In genomic region chr11:70208778-70209388, GRCm38 (mm10) we compare ENCODE assay signal across 1 mouse cellular context.
A peak's percentile ranks its signal among the peaks of the same experiment; 100 is the strongest.
TF ChIP-seq lines count a peak whose summit lies in the region.

No protein-coding gene starts in this region.

TF ChIP-seq in MEL, 35 proteins besides CTCF, POLR2A, EP300 and RAD21:
- peak; percentile 62; the same call in 1 of the 2 replicates for TF ChIP-seq ZNF384 (IDR thresholded peaks at IDR 0.05; ENCODE audit: low read depth, low read length)
- TF ChIP-seq E2F4 (IDR thresholded peaks at IDR 0.05; ENCODE audit: borderline replicate concordance, low read depth, low read length) = no peak
